Mouse (Mus musculus): ENCODE measurements around the gene Tmem86b. TPM values are rescaled to one million over a fixed set of nuclear protein-coding genes. Genes with fewer than 3 reads are reported as not detected.

Gene Tmem86b
- 36.7 and 46.0 TPM in 2 replicates for polyA plus RNA-seq (2012; rRNA removed)

DNA sequence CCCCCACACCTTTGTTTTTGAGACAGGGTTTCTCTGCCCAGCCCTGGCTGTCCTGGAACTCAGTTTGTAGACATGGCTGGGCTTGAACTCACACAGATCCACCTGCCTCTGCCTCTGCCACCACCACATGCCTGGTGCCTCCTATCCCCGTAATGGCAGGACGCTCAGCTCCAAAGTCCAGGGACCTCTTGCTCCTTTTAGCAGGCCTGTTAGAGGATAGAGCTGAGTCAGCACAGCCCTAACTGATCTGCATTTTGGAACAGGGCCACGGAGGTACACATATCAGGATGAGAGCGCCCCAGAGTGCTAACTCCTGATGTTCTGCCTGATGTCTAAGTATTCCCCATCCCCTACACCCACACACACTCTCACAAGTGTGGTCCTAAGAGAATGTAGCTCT lies at the start of gene Tmem86b:
Gene Tmem86b (minus strand): TSS at position 392 of the 400 bp plus-strand sequence.
- Histone ChIP-seq H3K36me3 (ENCODE audit: control insufficient read depth, insufficient read depth, low read length) (no peaks in the 10 kb centered on the region; the same call in none of the 2 replicates), H3K4me3 (ENCODE audit: control insufficient read depth, low read depth, low read length) (no peak within 1 kb of the TSS; the same call in 1 of the 2 replicates)
- no peak for TF ChIP-seq CTCF (IDR thresholded peaks at IDR 0.05; ENCODE audit: control insufficient read depth, insufficient read depth, insufficient replicate concordance, low read depth, low read length)
- TF ChIP-seq POLR2A (IDR thresholded peaks at IDR 0.05; ENCODE audit: control insufficient read depth, low read depth, low read length), result no peak

DNA sequence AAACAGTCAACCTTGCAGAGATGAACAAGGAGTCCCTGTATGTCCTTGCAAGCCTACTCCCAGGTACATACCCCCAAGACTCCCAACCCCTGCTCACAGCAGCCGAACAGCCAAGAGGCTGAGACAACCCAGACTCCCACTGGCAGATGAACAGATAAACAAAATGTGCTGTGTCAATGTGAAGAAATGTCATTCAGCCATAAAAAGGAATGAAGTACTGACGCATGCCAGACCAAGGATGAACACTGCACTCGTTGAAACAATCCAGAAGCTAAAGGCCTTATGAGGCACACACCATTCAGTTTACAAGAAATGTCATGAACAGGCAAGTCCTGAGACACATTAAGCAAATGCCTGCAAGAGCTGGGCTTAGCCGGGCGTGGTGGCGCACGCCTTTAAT lies 44.0 kb upstream of the Tmem86b start:
- H3K27ac ChIP-seq (ENCODE audit: control insufficient read depth, insufficient read depth, low read depth, low read length), result no peak overlapping the region
- no peak overlapping the region for H3K4me3 ChIP-seq (ENCODE audit: control insufficient read depth, low read depth, low read length)
- H3K27me3 ChIP-seq (ENCODE audit: control insufficient read depth, insufficient read depth, low read length), result no peaks in the 10 kb centered on the region
- TF ChIP-seq CTCF (IDR thresholded peaks at IDR 0.05; ENCODE audit: control insufficient read depth, insufficient read depth, insufficient replicate concordance, low read depth, low read length) (no peak), POLR2A (IDR thresholded peaks at IDR 0.05; ENCODE audit: control insufficient read depth, low read depth, low read length) (no peak)
- no peaks in the 10 kb centered on the region for H3K4me1 ChIP-seq (ENCODE audit: control insufficient read depth, insufficient read depth, low read length)
- peaks cover 3% of the 10 kb centered on the region for H3K36me3 ChIP-seq (ENCODE audit: control insufficient read depth, insufficient read depth, low read length)

More for the DNA sequence above, at the start of gene Tmem86b:
- no peak within 1 kb of the TSS for H3K27ac ChIP-seq (ENCODE audit: control insufficient read depth, insufficient read depth, low read depth, low read length)
- H3K4me1 ChIP-seq (ENCODE audit: control insufficient read depth, insufficient read depth, low read length), result no peaks in the 10 kb centered on the region
- no peaks in the 10 kb centered on the region for H3K27me3 ChIP-seq (ENCODE audit: control insufficient read depth, insufficient read depth, low read length)

DNA sequence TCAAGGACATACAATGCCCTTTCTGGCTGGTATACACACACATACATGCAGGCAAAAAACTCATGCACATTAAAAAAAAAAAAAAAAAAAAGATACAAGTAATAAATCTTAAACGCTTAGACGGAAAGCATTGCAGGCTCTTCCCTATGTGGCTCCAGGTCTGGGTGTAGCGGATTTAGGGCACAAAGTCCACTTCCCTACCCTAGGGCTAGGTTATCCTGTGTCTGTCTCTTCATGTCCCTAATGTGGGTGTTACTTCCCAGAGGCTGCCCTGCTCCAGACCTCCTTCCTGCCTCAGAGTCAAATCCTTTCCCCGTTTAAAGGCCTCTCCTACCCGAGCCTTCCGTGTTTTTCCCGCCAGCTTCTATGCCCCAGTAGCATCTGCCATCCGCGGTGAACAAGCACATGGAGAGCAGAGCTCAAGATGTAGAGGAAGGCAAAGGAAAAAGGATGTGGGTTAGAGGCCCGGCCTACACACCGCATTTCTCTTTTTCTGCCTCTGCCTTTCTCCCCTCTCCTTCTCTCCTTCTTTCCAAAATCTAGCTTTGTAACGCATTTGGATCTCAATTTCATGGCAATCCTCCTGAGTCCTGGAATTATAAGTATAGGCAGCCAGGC lies 43.0 kb upstream of the Tmem86b start:
- Histone ChIP-seq H3K36me3 (ENCODE audit: control insufficient read depth, insufficient read depth, low read length) (peaks cover 3% of the 10 kb centered on the region), H3K4me3 (ENCODE audit: control insufficient read depth, low read depth, low read length) (no peak overlapping the region), H3K4me1 (ENCODE audit: control insufficient read depth, insufficient read depth, low read length) (no peaks in the 10 kb centered on the region), H3K27ac (ENCODE audit: control insufficient read depth, insufficient read depth, low read depth, low read length) (no peak overlapping the region), H3K27me3 (ENCODE audit: control insufficient read depth, insufficient read depth, low read length) (no peaks in the 10 kb centered on the region)
- TF ChIP-seq POLR2A (IDR thresholded peaks at IDR 0.05; ENCODE audit: control insufficient read depth, low read depth, low read length) (no peak), CTCF (IDR thresholded peaks at IDR 0.05; ENCODE audit: control insufficient read depth, insufficient read depth, insufficient replicate concordance, low read depth, low read length) (no peak)

GRCm38 (mm10) chr7:4671956-4672355 lies 40.7 kb upstream of the Tmem86b start:
- TF ChIP-seq CTCF (IDR thresholded peaks at IDR 0.05; ENCODE audit: control insufficient read depth, insufficient read depth, insufficient replicate concordance, low read depth, low read length) (no peak), POLR2A (IDR thresholded peaks at IDR 0.05; ENCODE audit: control insufficient read depth, low read depth, low read length) (no peak)
- H3K36me3 ChIP-seq (ENCODE audit: control insufficient read depth, insufficient read depth, low read length), result peaks cover 2% of the 10 kb centered on the region

DNA sequence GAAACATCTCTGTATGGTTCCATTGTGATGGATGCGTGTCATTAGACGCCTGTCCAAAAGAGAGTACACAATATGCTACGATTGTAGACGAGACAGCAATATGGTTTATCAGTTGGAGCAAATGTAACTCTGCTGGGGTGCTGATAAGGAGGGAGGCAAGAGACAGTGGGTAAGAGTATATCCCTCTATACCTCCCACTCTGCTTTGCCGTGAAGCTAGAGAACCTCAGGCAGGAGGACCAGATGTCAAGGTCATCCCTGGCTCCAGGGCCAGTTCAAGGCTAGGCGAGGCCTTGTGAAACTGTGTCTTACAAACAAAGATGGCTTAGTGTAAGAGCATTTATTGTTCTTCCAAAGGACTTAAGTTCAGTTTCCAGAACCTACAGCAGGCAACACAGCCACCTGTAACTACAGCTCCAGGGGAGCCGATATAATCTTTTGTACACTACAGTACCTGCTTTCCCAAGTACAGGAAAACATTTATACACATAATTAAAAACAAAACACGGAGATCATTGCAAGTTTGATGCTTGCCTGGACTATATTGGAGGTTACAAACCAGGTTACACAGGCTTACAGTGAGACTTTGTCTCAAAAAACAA lies 39.5 kb upstream of the Tmem86b start:
- TF ChIP-seq POLR2A (IDR thresholded peaks at IDR 0.05; ENCODE audit: control insufficient read depth, low read depth, low read length) (no peak), CTCF (IDR thresholded peaks at IDR 0.05; ENCODE audit: control insufficient read depth, insufficient read depth, insufficient replicate concordance, low read depth, low read length) (no peak)
- Histone ChIP-seq H3K4me3 (ENCODE audit: control insufficient read depth, low read depth, low read length) (no peak overlapping the region), H3K4me1 (ENCODE audit: control insufficient read depth, insufficient read depth, low read length) (no peaks in the 10 kb centered on the region), H3K27me3 (ENCODE audit: control insufficient read depth, insufficient read depth, low read length) (no peaks in the 10 kb centered on the region), H3K36me3 (ENCODE audit: control insufficient read depth, insufficient read depth, low read length) (no peaks in the 10 kb centered on the region; the same call in 1 of the 2 replicates), H3K27ac (ENCODE audit: control insufficient read depth, insufficient read depth, low read depth, low read length) (no peak overlapping the region)

More at GRCm38 (mm10) chr7:4671956-4672355, 40.7 kb upstream of the Tmem86b start:
- Histone ChIP-seq H3K4me1 (ENCODE audit: control insufficient read depth, insufficient read depth, low read length) (no peaks in the 10 kb centered on the region), H3K4me3 (ENCODE audit: control insufficient read depth, low read depth, low read length) (no peak overlapping the region), H3K27me3 (ENCODE audit: control insufficient read depth, insufficient read depth, low read length) (no peaks in the 10 kb centered on the region), H3K27ac (ENCODE audit: control insufficient read depth, insufficient read depth, low read depth, low read length) (no peak overlapping the region)

- Histone ChIP-seq H3K4me1 (ENCODE audit: control insufficient read depth, insufficient read depth, low read length) (no peaks in the 10 kb centered on the region; the same call in 1 of the 2 replicates), H3K4me3 (ENCODE audit: control insufficient read depth, low read depth, low read length) (no peak overlapping the region), H3K27ac (ENCODE audit: control insufficient read depth, insufficient read depth, low read depth, low read length) (no peak overlapping the region), H3K27me3 (ENCODE audit: control insufficient read depth, insufficient read depth, low read length) (no peaks in the 10 kb centered on the region), H3K36me3 (ENCODE audit: control insufficient read depth, insufficient read depth, low read length) (no peaks in the 10 kb centered on the region; the same call in 1 of the 2 replicates)
- no peak for TF ChIP-seq CTCF (IDR thresholded peaks at IDR 0.05; ENCODE audit: control insufficient read depth, insufficient read depth, insufficient replicate concordance, low read depth, low read length)
- TF ChIP-seq POLR2A (IDR thresholded peaks at IDR 0.05; ENCODE audit: control insufficient read depth, low read depth, low read length), result no peak
These were observed 37.9 kb upstream of the Tmem86b start for GRCm38 (mm10) chr7:4669156-4669555.

- Histone ChIP-seq H3K4me3 (ENCODE audit: control insufficient read depth, low read depth, low read length) (no peak overlapping the region), H3K36me3 (ENCODE audit: control insufficient read depth, insufficient read depth, low read length) (no peaks in the 10 kb centered on the region; the same call in 1 of the 2 replicates), H3K27me3 (ENCODE audit: control insufficient read depth, insufficient read depth, low read length) (no peaks in the 10 kb centered on the region), H3K4me1 (ENCODE audit: control insufficient read depth, insufficient read depth, low read length) (no peaks in the 10 kb centered on the region; the same call in 1 of the 2 replicates), H3K27ac (ENCODE audit: control insufficient read depth, insufficient read depth, low read depth, low read length) (no peak overlapping the region)
- TF ChIP-seq POLR2A (IDR thresholded peaks at IDR 0.05; ENCODE audit: control insufficient read depth, low read depth, low read length) (no peak), CTCF (IDR thresholded peaks at IDR 0.05; ENCODE audit: control insufficient read depth, insufficient read depth, insufficient replicate concordance, low read depth, low read length) (no peak)
These were observed 37.3 kb upstream of the Tmem86b start for GRCm38 (mm10) chr7:4668506-4668905.
